Mouse (Mus musculus): ENCODE measurements around the gene Zfp512b.

The Zfp512b gene

DNA sequence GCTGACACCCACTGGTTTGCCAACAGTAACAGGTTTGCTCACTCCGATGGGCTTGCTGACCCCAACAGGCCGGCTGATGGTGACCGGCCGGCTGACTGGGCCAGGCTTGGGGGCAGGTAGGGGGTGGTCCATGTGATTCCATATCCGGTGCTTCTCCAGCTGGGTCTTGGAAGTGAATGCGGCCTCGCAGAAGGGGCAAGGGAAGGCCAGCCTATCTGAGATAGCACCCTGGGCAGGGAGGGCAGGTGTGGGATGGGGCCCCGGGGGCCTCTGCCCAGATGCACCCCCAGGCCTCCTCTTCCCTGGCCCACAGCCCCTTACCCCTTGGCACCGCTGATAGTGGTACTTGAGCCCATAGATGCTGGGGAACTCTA is 2.9 kb downstream of the Zfp512b start:
- no peak for DNase-seq (ENCODE audit: low read depth)

DNA sequence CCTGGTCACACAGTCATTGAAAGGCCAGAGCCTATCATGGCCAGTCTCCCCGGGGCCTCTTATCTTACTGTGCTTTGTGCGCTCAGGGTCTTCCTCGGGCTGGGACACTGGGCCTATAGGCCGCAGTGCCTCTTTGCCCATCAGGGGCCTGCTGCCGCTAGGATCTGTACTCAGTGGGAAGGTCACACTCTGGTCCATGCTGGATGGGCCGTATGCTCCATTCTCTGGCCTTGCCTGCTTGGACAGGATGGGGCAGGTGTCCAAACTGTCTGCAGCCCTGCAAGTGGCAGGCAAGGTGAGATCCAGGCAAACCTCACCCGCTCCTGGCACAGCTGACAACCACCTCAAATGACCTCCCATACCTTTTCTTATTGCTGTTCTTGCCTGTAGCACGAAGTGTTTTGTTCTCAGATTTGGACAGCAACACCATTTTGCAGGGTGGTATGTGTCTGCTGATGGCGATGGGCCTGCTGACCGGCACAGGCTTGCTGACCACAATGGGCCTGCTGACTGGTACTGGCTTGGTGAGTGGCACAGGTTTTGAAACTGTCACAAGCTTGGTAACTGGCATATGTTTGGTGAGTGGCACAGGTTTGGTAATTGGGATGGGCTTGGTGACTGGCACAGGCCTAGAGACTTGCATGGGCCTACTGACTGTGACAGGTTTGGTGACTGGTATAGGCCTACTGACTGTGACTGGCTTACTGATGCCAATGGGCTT is 3.4 kb downstream of the Zfp512b start:
- DNase-seq (ENCODE audit: low read depth): no peak

DNA sequence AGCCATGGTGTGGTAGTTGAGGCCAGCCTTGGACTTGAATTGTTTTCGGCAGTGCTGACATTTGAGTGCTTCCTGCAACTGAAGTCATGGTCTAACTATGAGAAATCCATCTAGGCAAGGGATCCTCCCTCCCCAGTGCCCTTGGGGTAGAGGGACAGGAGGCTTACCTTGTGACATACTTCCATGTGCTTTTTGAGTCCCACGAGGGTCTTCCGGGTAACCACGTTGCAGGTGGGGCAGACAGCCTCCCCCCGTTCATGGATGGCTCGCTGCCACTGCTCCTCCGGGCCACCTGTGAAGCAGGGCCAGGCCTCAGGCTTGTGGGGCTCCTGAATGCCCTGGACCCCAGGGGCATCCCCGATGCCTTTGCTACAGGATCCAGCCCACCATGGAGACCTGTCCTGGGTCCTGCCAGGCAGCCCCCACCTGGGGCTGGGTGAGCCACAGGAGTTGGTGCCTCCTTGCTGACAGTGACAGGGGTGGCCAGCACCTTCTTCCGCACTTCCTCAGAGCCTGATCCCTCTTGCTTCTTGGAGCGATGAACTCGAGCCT is 4.3 kb downstream of the Zfp512b start:
- no peak for DNase-seq (ENCODE audit: low read depth)

DNA sequence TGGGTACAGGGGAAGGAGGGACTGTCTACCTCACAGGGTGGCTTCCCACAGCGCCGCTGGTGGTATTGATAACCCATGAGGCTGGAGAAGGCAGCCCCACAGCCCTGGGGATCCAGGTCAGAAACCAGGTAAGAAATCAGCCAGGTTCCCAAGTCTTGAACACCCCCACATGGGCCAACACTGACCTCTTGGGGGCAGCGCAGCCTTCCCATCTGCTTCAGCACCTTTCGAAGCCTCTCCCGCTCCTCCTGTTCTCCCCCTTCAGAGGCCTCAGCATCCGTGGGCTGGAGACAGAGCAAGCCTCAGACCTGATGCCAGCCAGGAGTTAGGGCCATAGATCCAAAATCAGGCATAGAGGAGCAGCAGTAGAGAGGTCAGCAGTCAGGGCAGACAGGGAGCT is 4.8 kb downstream of the Zfp512b start:
- DNase-seq (ENCODE audit: low read depth): no peak

DNA sequence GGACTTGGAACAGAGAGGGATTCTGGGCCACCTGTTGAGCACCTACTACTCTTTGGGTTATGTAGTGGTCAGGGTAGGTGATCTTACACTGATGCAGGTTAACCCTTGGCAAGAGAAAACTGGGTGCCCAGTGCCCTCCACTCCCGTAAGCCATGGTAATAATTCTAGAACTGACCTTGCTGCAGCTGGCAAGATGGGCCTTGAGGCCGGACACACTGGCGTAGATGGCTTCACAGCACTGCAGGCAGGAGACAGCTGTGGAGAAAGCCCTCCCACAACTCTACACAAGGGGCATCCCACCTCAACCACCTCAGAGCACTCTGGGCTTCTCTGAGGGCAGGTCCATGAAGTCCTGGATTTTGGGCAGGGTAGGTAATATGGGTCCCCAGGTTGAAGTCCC is 6.5 kb downstream of the Zfp512b start:
- no peak for DNase-seq (ENCODE audit: low read depth)

DNA sequence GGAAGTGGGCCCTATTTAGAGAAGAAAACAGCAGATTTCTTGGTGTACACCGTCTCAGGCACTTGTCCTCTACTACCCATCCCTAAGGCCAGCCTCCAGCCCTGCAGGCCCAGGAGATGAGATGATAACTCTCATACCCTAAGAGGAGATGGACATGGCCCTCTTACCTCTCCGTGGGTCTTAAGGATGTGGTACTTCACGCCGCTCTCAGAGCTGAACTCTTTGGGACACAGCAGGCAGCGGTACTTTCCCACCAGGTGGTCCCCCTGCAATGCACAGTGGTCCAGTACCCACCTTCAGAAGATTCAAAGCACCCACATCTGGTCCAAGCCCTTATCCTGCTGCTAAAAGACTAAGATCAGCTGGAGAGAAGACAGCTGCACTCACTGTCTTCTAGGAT is 7.1 kb downstream of the Zfp512b start:
- DNase-seq (ENCODE audit: low read depth): no peak

DNA sequence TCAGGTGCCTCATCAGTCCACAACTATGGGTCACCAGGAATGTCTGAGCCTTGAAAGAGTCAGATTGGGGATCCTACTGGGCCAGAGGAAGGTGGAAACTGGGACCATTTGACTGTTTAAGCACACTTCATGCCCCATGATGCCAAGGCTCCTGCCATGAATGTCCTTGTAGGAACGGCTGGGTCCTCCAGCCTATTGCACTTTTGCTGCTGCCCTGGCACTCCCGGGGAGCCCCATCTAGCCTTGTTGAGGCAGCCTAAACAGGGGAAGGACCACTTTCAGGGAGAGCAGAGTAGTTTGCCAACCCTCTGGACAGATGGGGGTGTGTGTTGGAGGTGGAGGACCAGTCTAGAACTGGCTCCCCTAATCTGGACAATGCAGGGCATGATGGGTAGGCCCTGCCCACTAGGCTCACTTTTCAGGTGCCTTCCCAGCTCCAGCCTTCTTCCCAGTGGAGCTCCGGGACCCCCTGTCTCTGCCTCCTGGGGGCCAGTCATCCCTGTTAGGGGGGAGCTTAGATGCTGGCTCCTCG is 8.1 kb downstream of the Zfp512b start, which contains the start of gene Uckl1:
TSS of gene Uckl1 (minus strand) at position 482 of the 532 bp plus-strand sequence.
- no peak for DNase-seq (ENCODE audit: low read depth)

DNA sequence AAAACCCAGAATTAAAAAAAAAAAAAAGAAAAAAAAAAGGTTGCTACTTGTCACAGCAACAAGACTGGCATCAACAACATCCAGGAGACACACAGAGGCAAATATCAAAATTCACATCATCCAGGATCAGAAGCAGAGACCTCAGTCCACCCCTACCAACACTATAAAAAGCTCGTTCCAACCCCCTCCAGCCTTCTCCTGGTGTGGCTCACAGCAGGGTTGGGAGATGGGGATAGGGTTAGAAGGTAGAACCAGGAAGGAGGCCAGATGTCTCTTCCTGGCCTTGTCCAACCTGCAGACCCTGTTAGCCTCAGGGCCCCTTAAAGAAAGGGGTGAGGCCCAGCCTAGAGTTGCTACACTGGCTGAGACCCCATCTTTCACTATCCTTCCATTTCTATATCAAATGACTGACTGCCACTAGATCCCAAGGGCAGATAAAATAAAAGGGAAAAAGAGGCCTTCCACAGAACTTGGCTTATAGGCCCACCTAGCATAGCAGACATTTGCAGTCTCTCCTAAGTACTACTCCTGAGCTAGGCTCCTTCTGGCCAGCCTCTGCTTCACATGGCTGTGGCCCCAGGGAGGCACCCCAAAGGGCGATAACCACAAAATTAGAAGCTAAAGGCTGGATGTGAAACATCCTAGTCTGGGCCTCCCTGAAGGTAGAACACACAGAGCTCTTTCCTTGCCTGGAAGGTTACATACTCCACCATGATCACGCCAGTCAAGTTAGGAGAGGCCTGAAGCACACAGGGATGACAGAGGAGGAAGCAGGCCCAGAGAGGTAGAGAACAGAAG is 8.9 kb downstream of the Zfp512b start:
- DNase-seq (ENCODE audit: low read depth): no peak

DNA sequence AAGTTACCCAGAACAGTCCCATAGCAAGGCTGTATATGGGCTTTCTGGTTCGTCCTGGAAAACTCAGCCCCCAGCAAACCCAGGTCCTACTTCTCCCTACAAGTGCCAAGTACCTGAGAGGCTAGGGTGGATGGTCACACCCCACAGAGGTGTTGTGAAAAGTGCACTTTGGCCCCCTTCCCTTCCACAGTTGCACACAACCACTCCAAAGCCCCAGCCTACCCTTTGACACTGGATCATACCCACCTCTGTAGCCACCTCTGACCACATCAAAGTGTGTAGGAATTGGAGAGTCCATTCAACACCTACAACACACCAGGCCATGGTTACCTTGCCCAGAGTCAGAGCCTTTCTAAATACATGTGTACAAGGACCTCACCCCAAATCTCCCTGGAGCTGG is 9.7 kb downstream of the Zfp512b start:
- no peak for DNase-seq (ENCODE audit: low read depth)

DNA sequence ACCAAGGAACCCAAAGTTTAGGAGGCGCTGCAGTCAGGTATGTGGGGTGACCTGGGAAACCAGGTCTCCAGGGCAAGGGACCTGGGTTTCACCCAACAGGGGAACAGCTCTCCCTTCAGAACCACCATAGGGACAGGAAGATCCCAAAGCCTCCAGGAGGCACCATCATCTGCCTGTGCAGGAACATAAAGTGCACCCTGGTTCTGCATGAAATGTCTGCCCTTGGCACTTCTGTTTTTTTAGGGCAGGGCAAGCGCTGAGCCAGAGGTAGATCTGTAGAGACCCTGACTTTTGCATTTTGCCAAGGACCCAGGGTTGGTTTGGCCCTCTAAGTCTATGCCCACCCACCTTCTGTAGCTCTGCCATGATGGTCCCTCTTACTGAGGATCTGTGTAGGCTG is 10.2 kb downstream of the Zfp512b start:
- no peak for DNase-seq (ENCODE audit: low read depth)

DNA sequence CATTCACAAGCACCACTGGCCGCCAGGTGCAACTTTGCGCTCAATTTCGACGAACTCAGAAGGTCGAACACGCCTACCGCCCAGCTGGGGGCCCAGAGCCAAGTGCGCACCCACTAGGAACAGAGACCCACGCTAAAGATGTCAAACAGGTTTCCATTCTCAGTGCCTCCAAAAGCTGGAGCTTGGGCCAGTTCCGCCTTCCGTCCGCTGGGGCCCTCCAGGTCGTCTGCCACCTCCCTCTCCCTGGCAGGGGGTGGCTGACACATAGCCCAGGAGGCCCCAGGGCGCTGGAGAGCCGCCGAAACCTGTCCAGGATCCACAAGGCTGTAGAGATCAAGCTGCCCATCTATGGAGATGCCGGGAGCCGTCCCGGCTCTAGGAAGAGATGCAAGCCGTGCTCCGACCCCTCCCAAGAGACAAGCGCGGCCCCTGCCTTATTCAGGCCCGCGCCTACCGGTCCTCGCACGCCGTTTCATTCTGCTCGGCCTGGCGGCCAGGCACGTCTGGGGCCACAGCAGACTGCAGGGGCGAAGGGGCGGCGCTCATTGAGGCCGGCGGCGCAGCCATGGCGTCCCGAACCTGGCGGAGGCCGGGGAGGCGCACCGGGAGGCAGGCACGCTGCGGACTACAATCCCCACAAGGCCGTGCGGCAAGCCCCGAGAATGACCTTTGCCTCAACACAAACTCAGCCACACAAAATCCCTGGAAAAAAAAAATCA is 11.0 kb downstream of the Zfp512b start:
- peak; percentile 63 for DNase-seq (ENCODE audit: low read depth)

DNA sequence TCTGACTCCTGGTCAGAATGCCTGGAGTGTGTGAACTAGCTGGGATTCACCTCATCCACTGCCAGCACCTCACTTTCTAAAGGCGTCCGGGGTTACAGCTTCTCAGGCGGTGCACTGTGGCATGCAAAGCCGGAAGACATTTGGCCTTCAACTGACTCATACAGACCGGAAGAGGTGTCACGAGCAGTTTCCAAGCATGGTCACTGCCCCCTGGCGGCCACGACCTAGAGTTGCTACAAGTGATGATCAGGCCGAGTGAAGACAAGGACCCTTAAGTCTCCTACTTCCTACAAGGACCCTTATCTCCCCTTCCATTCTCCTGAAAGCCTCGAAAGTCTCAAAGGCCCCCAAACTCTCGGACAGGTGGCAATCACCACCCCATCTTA is 11.6 kb downstream of the Zfp512b start:
- DNase-seq (ENCODE audit: low read depth): peak; percentile 87

DNA sequence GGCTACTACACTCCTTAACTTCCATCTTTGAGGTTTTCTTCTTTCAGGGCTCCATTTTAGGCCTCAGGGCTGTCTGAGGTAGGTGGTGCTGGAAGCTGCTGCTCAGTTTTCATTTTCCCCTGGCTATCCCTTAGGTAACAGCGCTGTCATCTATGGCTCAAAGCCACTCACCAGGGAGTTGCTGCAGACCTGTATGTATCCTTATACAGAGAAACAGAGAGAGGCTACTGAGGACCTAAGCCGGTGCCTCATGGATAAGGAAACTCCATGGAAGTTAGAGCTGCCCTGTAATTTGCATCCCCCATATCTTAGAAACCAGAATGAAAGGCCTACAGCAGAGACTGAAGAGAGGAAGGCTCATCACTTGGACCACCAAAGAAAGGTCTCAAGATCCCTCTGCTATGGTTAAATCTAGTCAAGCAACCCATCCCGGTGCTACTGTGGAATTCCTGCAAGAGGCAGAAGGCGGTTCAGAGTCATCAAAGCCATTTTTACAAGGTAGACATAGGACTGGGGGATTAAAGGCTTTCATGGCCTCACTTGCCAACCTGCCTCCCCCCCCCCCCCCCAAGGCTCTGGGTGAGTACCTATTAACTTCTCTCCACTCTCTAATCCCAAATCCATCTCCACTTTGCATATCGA is 12.4 kb downstream of the Zfp512b start:
- DNase-seq (ENCODE audit: low read depth): no peak

DNA sequence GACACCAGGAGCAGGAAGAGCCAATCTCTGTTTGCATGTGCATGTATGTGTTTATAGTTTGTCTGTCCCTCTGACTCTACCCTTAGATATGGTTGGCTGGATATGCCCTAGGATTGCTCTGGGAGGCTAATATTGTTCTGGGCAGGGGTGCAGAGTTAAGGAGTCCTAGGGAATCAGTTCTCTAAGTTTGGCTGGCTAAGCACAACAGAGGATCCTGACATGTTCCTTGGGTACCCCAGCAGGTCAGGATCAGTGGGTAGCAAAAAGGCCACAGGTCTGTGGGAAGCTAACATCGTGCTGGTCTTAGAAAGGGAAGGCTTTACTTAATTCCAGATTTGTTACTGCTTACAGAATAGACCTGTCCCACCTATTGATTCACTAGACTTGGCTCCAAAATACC is 12.9 kb downstream of the Zfp512b start:
- DNase-seq (ENCODE audit: low read depth): no peak

DNA sequence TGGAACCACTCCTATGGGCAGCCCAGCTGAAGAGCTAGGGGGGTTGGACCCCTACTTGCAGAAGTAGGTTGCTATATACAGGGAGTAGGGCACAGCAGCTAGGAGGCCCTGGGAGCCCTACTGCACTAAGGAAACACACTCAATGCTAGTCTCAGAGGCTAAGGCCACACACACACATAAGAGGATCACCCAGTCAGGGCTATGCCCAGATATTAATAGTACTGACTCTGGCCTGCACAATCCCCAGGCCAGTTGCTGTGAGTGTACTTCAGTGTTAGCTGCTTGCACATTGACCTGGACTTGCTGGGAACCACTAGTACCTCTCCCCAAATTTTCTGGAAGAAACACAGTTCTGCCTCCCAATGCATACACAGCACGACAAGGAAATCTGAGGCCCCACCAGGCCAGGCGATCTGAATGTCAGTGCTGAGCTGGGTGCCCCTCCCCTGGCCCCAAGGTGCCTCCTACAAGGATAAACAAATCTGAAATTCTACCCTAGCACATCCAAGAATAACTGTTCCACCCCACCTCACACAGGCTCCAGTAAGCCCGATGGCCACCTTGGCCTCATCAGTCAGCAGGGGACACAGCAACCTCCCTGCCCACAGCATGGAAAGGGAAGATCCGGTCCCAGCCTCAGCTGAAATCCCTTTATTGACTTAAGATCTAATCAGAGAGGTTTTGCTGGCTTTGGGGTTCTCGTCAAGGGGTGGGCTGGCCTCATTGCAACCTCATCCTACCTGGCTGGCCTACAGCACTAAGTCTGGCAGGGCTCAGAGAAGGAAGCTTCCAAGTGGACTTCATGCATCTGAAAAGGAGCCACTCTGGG is 13.6 kb downstream of the Zfp512b start:
- no peak for DNase-seq (ENCODE audit: low read depth)

DNA sequence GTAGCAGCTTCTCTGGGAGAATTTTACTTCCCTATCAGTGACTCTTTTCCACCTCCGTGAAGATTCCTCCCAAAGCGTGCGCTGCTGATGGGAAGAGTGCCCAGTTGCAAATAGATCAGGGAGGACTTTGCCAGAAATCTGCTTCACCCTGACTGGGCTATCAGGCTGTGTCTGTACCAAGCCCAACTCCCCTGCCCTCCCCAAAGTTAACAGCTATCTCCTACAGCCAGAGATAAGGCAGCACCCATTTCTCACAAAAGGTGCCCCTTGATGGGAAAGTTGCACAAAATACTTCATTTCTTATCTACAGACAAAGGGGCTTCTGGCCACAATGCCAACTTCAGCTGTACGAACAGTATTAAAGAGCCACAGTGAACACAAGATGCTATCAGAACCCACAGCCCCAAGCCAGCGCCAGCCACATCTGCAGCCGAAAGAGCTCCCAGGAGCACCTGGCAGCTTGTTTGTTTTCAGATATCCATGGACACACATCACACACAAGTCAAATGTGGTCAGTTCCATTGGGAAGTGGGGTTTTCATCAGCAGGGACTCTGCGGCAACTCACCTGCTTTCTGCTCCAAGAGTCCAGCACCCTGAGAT is 14.5 kb downstream of the Zfp512b start:
- DNase-seq (ENCODE audit: low read depth): peak; percentile 57

DNA sequence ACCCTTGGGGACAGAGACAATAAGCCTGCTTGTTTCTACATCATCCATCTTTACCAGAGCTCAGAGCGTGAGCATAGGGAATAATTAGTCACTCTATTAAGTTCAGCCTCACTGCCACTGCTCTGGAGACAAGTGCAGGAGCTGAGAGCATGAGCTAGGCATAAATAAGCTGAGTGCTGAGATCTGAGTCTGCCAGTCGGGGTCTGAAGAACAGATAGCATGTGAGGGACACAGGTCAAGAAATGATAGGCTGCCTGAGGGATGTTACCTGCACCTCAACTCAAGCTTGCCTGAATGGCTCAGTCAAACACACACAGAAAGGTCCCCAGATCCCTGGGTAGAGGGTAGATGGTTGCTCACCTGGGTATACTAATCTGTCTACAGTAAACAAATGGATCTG is 15.5 kb downstream of the Zfp512b start:
- no peak for DNase-seq (ENCODE audit: low read depth)

DNA sequence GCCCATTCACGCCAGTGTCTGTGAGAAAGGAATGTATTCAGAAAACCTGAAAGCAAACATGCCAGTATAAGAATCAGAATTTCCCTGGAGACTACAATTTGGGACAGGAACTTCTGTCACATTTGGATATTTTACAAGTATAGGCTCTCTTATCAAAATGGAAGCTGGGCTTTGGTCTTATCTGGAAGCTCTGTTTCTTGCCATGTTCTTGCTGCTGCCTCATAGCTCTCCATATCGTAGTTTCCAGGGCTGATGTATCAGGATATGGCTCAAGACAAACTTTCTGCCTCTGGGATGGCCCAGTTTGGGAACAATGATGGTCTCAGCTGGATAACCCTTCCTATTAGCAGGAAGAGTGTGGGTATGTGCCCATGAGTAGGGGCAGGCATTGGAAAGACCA is 16.0 kb downstream of the Zfp512b start:
- DNase-seq (ENCODE audit: low read depth): no peak

DNA sequence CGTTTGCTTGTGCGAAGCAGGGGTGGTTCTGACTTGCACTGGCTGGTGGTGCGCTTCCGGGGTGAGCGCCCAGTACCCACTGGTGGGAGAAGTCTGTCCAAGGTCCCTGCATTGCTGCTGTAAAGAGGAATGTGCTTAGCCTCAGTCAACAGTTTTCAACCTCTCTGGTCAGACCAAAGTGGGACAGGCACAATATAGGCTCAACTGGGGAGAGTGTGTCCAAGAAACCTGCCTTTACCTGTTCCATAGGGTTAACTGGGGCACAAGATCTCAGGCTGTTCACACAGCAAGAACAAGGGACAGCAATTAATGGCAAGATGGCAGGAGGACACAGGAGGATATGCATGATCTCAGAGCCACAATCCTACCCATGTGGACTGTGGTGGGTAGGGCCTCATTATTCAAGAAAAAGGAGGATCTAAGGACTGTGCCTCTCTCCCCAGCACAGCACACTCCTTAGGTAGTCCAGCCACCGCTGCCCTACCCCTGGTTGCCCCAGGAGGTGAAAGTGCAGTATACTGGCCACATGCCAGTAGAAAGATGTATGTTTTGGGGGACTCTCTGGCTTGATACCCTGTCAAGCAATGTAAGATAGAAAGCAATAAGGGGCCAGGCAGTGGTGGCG is 17.6 kb downstream of the Zfp512b start:
- no peak for DNase-seq (ENCODE audit: low read depth)

DNA sequence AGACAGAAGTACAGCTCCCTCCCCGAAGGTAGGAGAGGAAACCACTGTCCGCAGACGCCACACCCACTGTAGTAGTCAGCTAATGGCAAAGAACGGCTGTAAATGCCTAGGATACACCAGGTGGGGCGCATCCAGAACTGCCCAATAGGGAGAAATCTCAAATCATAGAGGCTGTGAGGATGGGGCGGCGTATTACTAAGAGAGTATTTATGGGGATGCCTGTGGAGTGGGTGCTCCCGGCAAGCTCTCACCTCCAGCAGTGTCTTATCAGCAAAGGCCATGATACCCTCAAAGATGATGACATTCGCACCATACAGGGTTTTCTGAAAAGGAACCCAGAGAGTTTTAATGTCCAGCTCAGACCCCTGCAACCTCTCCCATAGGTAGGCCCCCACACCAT is 18.6 kb downstream of the Zfp512b start:
- DNase-seq (ENCODE audit: low read depth): no peak

Data from c-Kit-positive CD71-positive TER-119-negative erythroid progenitor cells, embryonic 14.5 days (primary cell).